Mouse (Mus musculus) limb, embryonic 11.5 days (tissue): Measurements from ENCODE around the gene Lgi4. TPM values are rescaled to one million over a fixed set of nuclear protein-coding genes. Genes with fewer than 3 reads are reported as not detected.
A peak's percentile ranks its signal among the peaks of the same experiment; 100 is the strongest.

Experiments
- ATAC-seq: fragments of 200-750 bp; cut with Nextera tagmentation; 2 replicates; pipeline ENCODE4 v1.8.0; 2017; ENCODE audit warnings: low read depth; ENCODE audit not compliant: insufficient number of reproducible peaks, low FRiP score, low TSS enrichment
- DNase-seq: peaks from one replicate; pipeline ENCODE4 v3.0.0-alpha.2; 2015; ENCODE audit warnings: low spot score
- H3K27ac ChIP-seq: fragments of 300-500 bp; sonication (generic); replicated peaks from 2 replicates; pipeline ENCODE4 v1.5.1; 2014; ENCODE audit warnings: low read depth, mild to moderate bottlenecking, low read length
- H3K27me3 ChIP-seq: fragments of 300-500 bp; sonication (generic); 2 replicates; pipeline ENCODE4 v1.6.1; 2014; ENCODE audit warnings: mild to moderate bottlenecking, low read length, mixed read lengths; ENCODE audit not compliant: control insufficient read depth, insufficient read depth
- H3K36me3 ChIP-seq: fragments of 300-500 bp; sonication (generic); 2 replicates; pipeline ENCODE4 v1.6.1; 2014; ENCODE audit warnings: mild to moderate bottlenecking, low read length, moderate library complexity, mixed read lengths; ENCODE audit not compliant: control insufficient read depth, insufficient read depth
- H3K4me1 ChIP-seq: fragments of 300-500 bp; sonication (generic); 2 replicates; pipeline ENCODE4 v1.6.1; 2014; ENCODE audit warnings: low read length, mixed read lengths; ENCODE audit not compliant: control insufficient read depth, insufficient read depth
- H3K4me2 ChIP-seq: fragments of 300-500 bp; sonication (generic); 2 replicates; pipeline ENCODE4 v1.6.1; 2014; ENCODE audit warnings: low read depth, mild to moderate bottlenecking, moderate library complexity; ENCODE audit not compliant: severe bottlenecking
- H3K4me3 ChIP-seq: fragments of 300-500 bp; sonication (generic); 2 replicates; pipeline ENCODE4 v1.5.1; 2014; ENCODE audit warnings: low read depth, low read length
- H3K9ac ChIP-seq: fragments of 300-500 bp; sonication (generic); 2 replicates; pipeline ENCODE4 v1.6.1; 2014; ENCODE audit warnings: mild to moderate bottlenecking, low read length
- H3K9me3 ChIP-seq: fragments of 300-500 bp; sonication (generic); 2 replicates; pipeline ENCODE4 v1.6.1; 2016; ENCODE audit warnings: low read length; ENCODE audit not compliant: control insufficient read depth
- WGBS: fragments of 180-500 bp; shearing (Covaris S2); extraction: QIAGEN DNeasy Blood & Tissue Kit; methylation state at CpG from one replicate; pipeline ENCODE4 v1.1.7; 2014; 5-methylcytosine and 5-hydroxymethylcytosine counted together
- polyA plus RNA-seq: library from polyadenylated mRNA; unstranded; fragments of >200 nt; fragmentation: Nextera tagmentation; extraction: Ambion mirVana; gene quantifications from 2 replicates; pipeline ENCODE4 v1.2.1, GENCODE M21; 2014

The Lgi4 gene
- polyA plus RNA-seq, 1 experiment from 2014 or later: 0.23 TPM

GRCm38 (mm10) chr7:31076492-31076891 is 17.4 kb downstream of the Lgi4 start, which contains the start of gene Fxyd3:
Fxyd3 (minus strand) TSS chr7:31076704.
- peaks cover 3% of the 10 kb centered on the region; the same call in 1 of the 2 replicates for H3K9me3 ChIP-seq
- WGBS: 40% methylated on average over 5 of the region's 5 CpGs
- no peaks in the 10 kb centered on the region for H3K36me3 ChIP-seq
- DNase-seq (no peak), ATAC-seq (no peak)
- 0 out of 2 replicates have a peak, but pooled peaks cover 2% of the 10 kb centered on the region for H3K4me1 ChIP-seq
- H3K9ac ChIP-seq: no peak within 1 kb of the TSS
- 0 out of 2 replicates have a peak within 1 kb of the TSS, but pooled peaks have one; percentile 21 for H3K27ac ChIP-seq
- H3K4me2 ChIP-seq: no peak within 1 kb of the TSS
- H3K4me3 ChIP-seq: no peak within 1 kb of the TSS
- H3K27me3 ChIP-seq: no peaks in the 10 kb centered on the region

GRCm38 (mm10) chr7:31077470-31077869 is 18.3 kb downstream of the Lgi4 start:
- 0 out of 2 replicates have a peak, but pooled peaks cover 2% of the 10 kb centered on the region for H3K4me1 ChIP-seq
- H3K4me2 ChIP-seq: no peak overlapping the region
- ATAC-seq (peak; percentile 62), DNase-seq (no peak)
- no peak overlapping the region for H3K4me3 ChIP-seq
- no peaks in the 10 kb centered on the region for H3K36me3 ChIP-seq
- peaks cover 3% of the 10 kb centered on the region; the same call in 1 of the 2 replicates for H3K9me3 ChIP-seq
- H3K9ac ChIP-seq: no peak overlapping the region
- WGBS: 52% methylated on average over 6 of the region's 6 CpGs
- 0 out of 2 replicates have a peak overlapping the region, but pooled peaks have one; percentile 21 for H3K27ac ChIP-seq
- no peaks in the 10 kb centered on the region for H3K27me3 ChIP-seq

- 0 out of 2 replicates have a peak overlapping the region, but pooled peaks have one; percentile 30 for H3K27ac ChIP-seq
- H3K9me3 ChIP-seq: peaks cover 3% of the 10 kb centered on the region; the same call in 1 of the 2 replicates
- no peaks in the 10 kb centered on the region for H3K27me3 ChIP-seq
- no peak overlapping the region for H3K4me3 ChIP-seq
- 0 out of 2 replicates have a peak, but pooled peaks cover 2% of the 10 kb centered on the region for H3K4me1 ChIP-seq
- no peak overlapping the region for H3K4me2 ChIP-seq
- ATAC-seq (peak; percentile 17; the same call in 1 of the 2 replicates), DNase-seq (peak; percentile 49)
- H3K36me3 ChIP-seq: no peaks in the 10 kb centered on the region
- 46% methylated on average over 5 of the region's 5 CpGs for WGBS
- H3K9ac ChIP-seq: no peak overlapping the region
Measured at GRCm38 (mm10) chr7:31077885-31078445, 18.8 kb downstream of the Lgi4 start.

GRCm38 (mm10) chr7:31079670-31080069 is 20.5 kb downstream of the Lgi4 start:
- WGBS: 83% methylated on average over 8 of the region's 8 CpGs
- no peak for DNase-seq
- no peak overlapping the region for H3K4me2 ChIP-seq
- H3K27me3 ChIP-seq: no peaks in the 10 kb centered on the region
- H3K36me3 ChIP-seq: no peaks in the 10 kb centered on the region
- 0 out of 2 replicates have a peak, but pooled peaks cover 2% of the 10 kb centered on the region for H3K4me1 ChIP-seq
- peaks cover 3% of the 10 kb centered on the region; the same call in 1 of the 2 replicates for H3K9me3 ChIP-seq
- no peak overlapping the region for H3K9ac ChIP-seq
- ATAC-seq: no peak
- no peak overlapping the region for H3K4me3 ChIP-seq
- H3K27ac ChIP-seq: no peak overlapping the region

- Histone ChIP-seq H3K4me3 (no peak overlapping the region), H3K4me1 (0 out of 2 replicates have a peak, but pooled peaks cover 2% of the 10 kb centered on the region), H3K9me3 (peaks cover 3% of the 10 kb centered on the region; the same call in 1 of the 2 replicates), H3K36me3 (no peaks in the 10 kb centered on the region), H3K27ac (no peak overlapping the region), H3K4me2 (no peak overlapping the region), H3K27me3 (no peaks in the 10 kb centered on the region), H3K9ac (no peak overlapping the region)
- WGBS: 72% methylated on average over 3 of the region's 3 CpGs
- DNase-seq (no peak), ATAC-seq (no peak)
Measured at GRCm38 (mm10) chr7:31080611-31081010, 21.5 kb downstream of the Lgi4 start.

- peaks cover 3% of the 10 kb centered on the region; the same call in 1 of the 2 replicates for H3K9me3 ChIP-seq
- no peak overlapping the region for H3K4me3 ChIP-seq
- no peaks in the 10 kb centered on the region for H3K36me3 ChIP-seq
- WGBS: 54% methylated on average over 1 of the region's 1 CpGs
- ATAC-seq (no peak), DNase-seq (no peak)
- no peak overlapping the region for H3K4me2 ChIP-seq
- H3K9ac ChIP-seq: no peak overlapping the region
- no peak overlapping the region for H3K27ac ChIP-seq
- no peaks in the 10 kb centered on the region for H3K27me3 ChIP-seq
- H3K4me1 ChIP-seq: 0 out of 2 replicates have a peak, but pooled peaks cover 2% of the 10 kb centered on the region
Measured at GRCm38 (mm10) chr7:31081106-31081505, 22.0 kb downstream of the Lgi4 start.

GRCm38 (mm10) chr7:31082106-31082505 is 23.0 kb downstream of the Lgi4 start:
- H3K4me2 ChIP-seq: no peak overlapping the region
- H3K9ac ChIP-seq: no peak overlapping the region
- no peaks in the 10 kb centered on the region for H3K36me3 ChIP-seq
- H3K4me3 ChIP-seq: no peak overlapping the region
- no peak for DNase-seq
- ATAC-seq: no peak
- H3K27ac ChIP-seq: no peak overlapping the region
- 0 out of 2 replicates have a peak, but pooled peaks cover 2% of the 10 kb centered on the region for H3K4me1 ChIP-seq
- no peaks in the 10 kb centered on the region for H3K27me3 ChIP-seq
- H3K9me3 ChIP-seq: peaks cover 3% of the 10 kb centered on the region; the same call in 1 of the 2 replicates

- no peak for ATAC-seq
Measured at GRCm38 (mm10) chr7:31082831-31083588, 23.9 kb downstream of the Lgi4 start.

More at GRCm38 (mm10) chr7:31082831-31083588, 23.9 kb downstream of the Lgi4 start:
- Histone ChIP-seq H3K36me3 (no peaks in the 10 kb centered on the region), H3K4me2 (no peak overlapping the region), H3K27me3 (no peaks in the 10 kb centered on the region), H3K4me1 (no peaks in the 10 kb centered on the region), H3K9ac (no peak overlapping the region), H3K9me3 (peaks cover 3% of the 10 kb centered on the region; the same call in 1 of the 2 replicates), H3K4me3 (no peak overlapping the region), H3K27ac (no peak overlapping the region)
- 65% methylated on average over 14 of the region's 14 CpGs for WGBS
- no peak for DNase-seq
